Mouse (Mus musculus): ENCODE data around the gene 4930452B06Rik. TPM values are rescaled to one million over a fixed set of nuclear protein-coding genes. Genes with fewer than 3 reads are reported as not detected.
"Not testable (repeated sequence)": the region's sequence is repeated elsewhere in the genome, so short reads cannot be mapped to it uniquely, and the experiment has no call there.

The 4930452B06Rik gene
- polyA plus RNA-seq, 1 experiment from 2014 or later = 6.6 TPM

DNA sequence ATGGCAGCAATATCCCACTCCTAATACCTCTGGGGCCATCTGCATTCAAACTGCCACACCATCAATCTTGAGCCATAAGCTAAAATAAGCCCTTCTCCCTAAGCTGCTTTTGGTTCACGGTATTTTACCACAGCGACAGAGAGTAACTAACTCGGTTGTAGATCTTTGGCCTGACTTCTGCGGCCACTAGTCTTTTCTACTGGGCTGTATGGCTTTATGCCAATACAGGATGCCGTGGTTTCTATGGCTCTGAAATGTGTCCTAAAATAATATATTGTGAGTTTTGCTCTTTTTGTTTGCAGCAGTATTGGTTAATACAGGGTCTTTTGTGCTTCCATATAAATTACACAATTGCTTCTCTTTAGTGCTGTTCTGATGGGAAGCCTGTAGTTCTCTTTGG, 37.6 kb downstream of the 4930452B06Rik start:
- H3K36me3 ChIP-seq (replicated peaks; ENCODE audit: control insufficient read depth, insufficient read depth) = no peaks in the 10 kb centered on the region
- H3K4me2 ChIP-seq (replicated peaks) = no peak overlapping the region
- H3K27ac ChIP-seq = no peak overlapping the region
- H3K27me3 ChIP-seq (ENCODE audit: control insufficient read depth, insufficient read depth, low read length) = no peaks in the 10 kb centered on the region
- ATAC-seq (ENCODE audit: low FRiP score) (no peak), DNase-seq (ENCODE audit: low spot score) (no peak)
- 88% methylated on average over 5 of the region's 5 CpGs for WGBS
- no peaks in the 10 kb centered on the region for H3K4me1 ChIP-seq (replicated peaks; ENCODE audit: control insufficient read depth, insufficient read depth, low read length)
- H3K9me3 ChIP-seq (ENCODE audit: control insufficient read depth, low read length) = no peaks in the 10 kb centered on the region
- H3K9ac ChIP-seq = no peak overlapping the region
- no peak overlapping the region for H3K4me3 ChIP-seq (replicated peaks; ENCODE audit: low read length)

DNA sequence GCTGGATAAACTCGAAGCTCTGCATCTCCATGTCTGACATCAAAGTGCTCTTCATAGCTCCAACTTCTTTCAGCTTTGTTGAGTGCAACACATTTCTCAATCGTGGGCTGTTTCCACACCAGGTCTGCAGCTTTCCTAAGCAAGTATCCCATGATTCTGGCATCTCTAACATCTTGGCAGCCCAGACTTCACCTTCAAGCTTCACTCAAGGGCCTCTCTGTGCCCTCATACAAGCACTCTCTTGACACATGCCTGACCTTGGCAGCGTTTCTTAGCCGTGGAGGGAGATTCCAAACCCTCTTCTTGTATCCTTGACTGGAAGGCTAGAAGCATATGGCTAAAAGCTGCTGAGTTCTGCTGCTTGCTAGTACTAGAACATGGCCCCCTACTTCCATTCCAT, 38.6 kb downstream of the 4930452B06Rik start:
- Histone ChIP-seq H3K4me2 (replicated peaks) (no peak overlapping the region), H3K9me3 (ENCODE audit: control insufficient read depth, low read length) (no peaks in the 10 kb centered on the region), H3K9ac (no peak overlapping the region), H3K4me3 (replicated peaks; ENCODE audit: low read length) (no peak overlapping the region), H3K4me1 (replicated peaks; ENCODE audit: control insufficient read depth, insufficient read depth, low read length) (no peaks in the 10 kb centered on the region), H3K36me3 (replicated peaks; ENCODE audit: control insufficient read depth, insufficient read depth) (no peaks in the 10 kb centered on the region), H3K27ac (no peak overlapping the region), H3K27me3 (ENCODE audit: control insufficient read depth, insufficient read depth, low read length) (no peaks in the 10 kb centered on the region)
- 88% methylated on average over 4 of the region's 4 CpGs for WGBS
- DNase-seq (ENCODE audit: low spot score) (no peak), ATAC-seq (ENCODE audit: low FRiP score) (no peak)

DNA sequence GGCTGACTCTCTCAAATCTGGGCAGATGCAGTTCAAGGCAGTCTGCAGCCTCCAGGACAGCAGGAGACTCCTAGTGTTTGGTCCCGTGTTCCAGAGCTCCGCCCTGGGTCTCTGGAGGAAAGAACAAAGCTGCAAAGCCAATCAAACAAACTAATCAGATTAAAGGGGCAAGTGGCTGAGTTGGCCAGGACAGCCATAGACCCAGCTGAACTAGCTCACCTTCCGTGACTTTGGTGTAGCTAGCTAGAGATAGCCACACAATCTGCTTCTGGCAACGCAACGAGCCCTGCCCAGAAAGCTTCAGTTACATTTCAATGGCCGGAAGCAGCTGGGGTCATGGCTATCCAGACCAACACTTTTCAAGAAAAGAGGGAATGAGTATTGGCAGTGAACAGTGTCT, 44.9 kb downstream of the 4930452B06Rik start:
- Histone ChIP-seq H3K4me1 (replicated peaks; ENCODE audit: control insufficient read depth, insufficient read depth, low read length) (no peaks in the 10 kb centered on the region), H3K9ac (no peak overlapping the region), H3K9me3 (ENCODE audit: control insufficient read depth, low read length) (no peaks in the 10 kb centered on the region), H3K4me3 (replicated peaks; ENCODE audit: low read length) (no peak overlapping the region), H3K36me3 (replicated peaks; ENCODE audit: control insufficient read depth, insufficient read depth) (no peaks in the 10 kb centered on the region), H3K27ac (no peak overlapping the region), H3K27me3 (ENCODE audit: control insufficient read depth, insufficient read depth, low read length) (no peaks in the 10 kb centered on the region), H3K4me2 (replicated peaks) (no peak overlapping the region)
- WGBS = 48% methylated on average over 6 of the region's 6 CpGs
- no peak for DNase-seq (ENCODE audit: low spot score)
- ATAC-seq (ENCODE audit: low FRiP score) = no peak

- Histone ChIP-seq H3K27me3 (ENCODE audit: control insufficient read depth, insufficient read depth, low read length) (no peaks in the 10 kb centered on the region), H3K4me3 (replicated peaks; ENCODE audit: low read length) (no peak overlapping the region), H3K4me2 (replicated peaks) (no peak overlapping the region), H3K4me1 (replicated peaks; ENCODE audit: control insufficient read depth, insufficient read depth, low read length) (no peaks in the 10 kb centered on the region), H3K27ac (no peak overlapping the region), H3K9me3 (ENCODE audit: control insufficient read depth, low read length) (no peaks in the 10 kb centered on the region), H3K9ac (no peak overlapping the region), H3K36me3 (replicated peaks; ENCODE audit: control insufficient read depth, insufficient read depth) (no peaks in the 10 kb centered on the region)
- DNase-seq (ENCODE audit: low spot score) (no peak), ATAC-seq (ENCODE audit: low FRiP score) (no peak)
- 92% methylated on average over 5 of the region's 5 CpGs for WGBS
Observed at GRCm38 (mm10) chr14:8620580-8620979, 45.5 kb downstream of the 4930452B06Rik start.

- Histone ChIP-seq H3K27me3 (ENCODE audit: control insufficient read depth, insufficient read depth, low read length) (no peaks in the 10 kb centered on the region), H3K4me2 (replicated peaks) (no peak overlapping the region), H3K27ac (no peak overlapping the region), H3K4me1 (replicated peaks; ENCODE audit: control insufficient read depth, insufficient read depth, low read length) (no peaks in the 10 kb centered on the region), H3K9ac (no peak overlapping the region), H3K9me3 (ENCODE audit: control insufficient read depth, low read length) (no peaks in the 10 kb centered on the region), H3K4me3 (replicated peaks; ENCODE audit: low read length) (no peak overlapping the region), H3K36me3 (replicated peaks; ENCODE audit: control insufficient read depth, insufficient read depth) (no peaks in the 10 kb centered on the region)
- no peak for ATAC-seq (ENCODE audit: low FRiP score)
- 75% methylated on average over 7 of the region's 7 CpGs for WGBS
- no peak for DNase-seq (ENCODE audit: low spot score)
Observed at GRCm38 (mm10) chr14:8615636-8616035, 50.4 kb downstream of the 4930452B06Rik start.

DNA sequence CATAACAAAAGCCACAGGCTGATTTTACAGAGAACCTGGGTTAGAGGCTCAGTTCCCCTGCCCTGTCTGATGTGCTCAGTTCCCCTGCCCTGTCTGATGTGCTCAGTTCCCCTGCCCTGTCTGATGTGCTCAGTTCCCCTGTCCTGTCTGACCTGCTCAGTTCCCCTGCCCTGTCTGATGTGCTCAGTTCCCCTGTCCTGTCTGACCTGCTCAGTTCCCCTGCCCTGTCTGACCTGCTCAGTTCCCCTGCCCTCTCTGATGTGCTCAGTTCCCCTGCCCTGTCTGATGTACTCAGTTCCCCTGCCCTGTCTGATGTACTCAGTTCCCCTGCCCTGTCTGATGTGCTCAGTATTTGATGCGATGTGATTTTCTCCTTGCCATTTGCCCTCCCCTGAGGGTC, 51.6 kb downstream of the 4930452B06Rik start:
- not testable (repeated sequence) for H3K4me3 ChIP-seq (replicated peaks; ENCODE audit: low read length); H3K27me3 ChIP-seq (ENCODE audit: control insufficient read depth, insufficient read depth, low read length); H3K27ac ChIP-seq; DNase-seq (ENCODE audit: low spot score); H3K4me2 ChIP-seq (replicated peaks); ATAC-seq (ENCODE audit: low FRiP score); H3K9ac ChIP-seq; H3K9me3 ChIP-seq (ENCODE audit: control insufficient read depth, low read length); H3K36me3 ChIP-seq (replicated peaks; ENCODE audit: control insufficient read depth, insufficient read depth); H3K4me1 ChIP-seq (replicated peaks; ENCODE audit: control insufficient read depth, insufficient read depth, low read length)
- 79% methylated on average over 1 of the region's 1 CpGs for WGBS

DNA sequence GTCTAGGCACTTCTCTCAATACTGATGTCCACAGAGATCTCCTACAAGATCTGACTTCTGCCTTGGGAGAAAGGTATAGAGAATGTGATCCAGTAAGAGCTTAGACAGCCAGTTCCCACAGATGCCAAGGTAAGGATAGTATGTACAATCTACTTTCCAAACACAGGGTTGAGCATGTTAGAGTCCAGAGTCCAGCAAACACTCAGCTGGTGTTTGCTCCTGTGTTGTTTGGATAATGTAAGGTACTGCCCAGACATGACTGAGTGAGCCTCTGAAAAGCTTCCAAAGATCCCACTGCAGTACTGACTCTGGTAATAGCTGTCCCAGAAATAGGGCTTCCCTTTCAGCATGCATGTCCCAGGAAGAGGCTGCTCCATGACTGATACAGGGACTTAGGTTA, 54.0 kb downstream of the 4930452B06Rik start:
- Histone ChIP-seq H3K36me3 (replicated peaks; ENCODE audit: control insufficient read depth, insufficient read depth) (no peaks in the 10 kb centered on the region), H3K9ac (no peak overlapping the region), H3K4me1 (replicated peaks; ENCODE audit: control insufficient read depth, insufficient read depth, low read length) (no peaks in the 10 kb centered on the region), H3K27me3 (ENCODE audit: control insufficient read depth, insufficient read depth, low read length) (no peaks in the 10 kb centered on the region), H3K4me3 (replicated peaks; ENCODE audit: low read length) (no peak overlapping the region), H3K9me3 (ENCODE audit: control insufficient read depth, low read length) (no peaks in the 10 kb centered on the region), H3K4me2 (replicated peaks) (no peak overlapping the region), H3K27ac (no peak overlapping the region)
- DNase-seq (ENCODE audit: low spot score) (no peak), ATAC-seq (ENCODE audit: low FRiP score) (no peak)

DNA sequence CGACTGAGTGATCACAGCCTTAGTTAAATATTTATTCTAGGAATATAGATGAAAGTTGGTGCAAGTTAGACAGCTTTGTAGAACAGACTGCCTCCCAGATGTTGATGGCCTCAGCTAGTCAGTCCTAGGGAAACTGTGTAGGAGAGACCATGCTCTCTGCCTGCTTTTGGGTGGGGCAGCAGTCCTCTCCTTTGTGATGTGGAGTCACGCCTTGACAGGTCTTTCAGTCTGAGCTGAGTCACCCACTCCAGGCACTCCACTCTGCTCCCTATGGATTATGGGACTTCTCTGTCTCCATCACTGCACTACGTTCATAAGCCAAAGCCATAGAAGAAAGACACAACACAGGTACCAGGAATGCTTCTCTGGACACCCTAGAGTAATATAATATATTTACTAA, 55.9 kb downstream of the 4930452B06Rik start:
- Histone ChIP-seq H3K36me3 (replicated peaks; ENCODE audit: control insufficient read depth, insufficient read depth) (no peaks in the 10 kb centered on the region), H3K27ac (no peak overlapping the region), H3K4me3 (replicated peaks; ENCODE audit: low read length) (no peak overlapping the region), H3K4me2 (replicated peaks) (no peak overlapping the region), H3K9me3 (ENCODE audit: control insufficient read depth, low read length) (no peaks in the 10 kb centered on the region), H3K4me1 (replicated peaks; ENCODE audit: control insufficient read depth, insufficient read depth, low read length) (no peaks in the 10 kb centered on the region), H3K27me3 (ENCODE audit: control insufficient read depth, insufficient read depth, low read length) (no peaks in the 10 kb centered on the region), H3K9ac (no peak overlapping the region)
- WGBS = 77% methylated on average over 3 of the region's 3 CpGs
- ATAC-seq (ENCODE audit: low FRiP score) (no peak), DNase-seq (ENCODE audit: low spot score) (no peak)

- DNase-seq (ENCODE audit: low spot score) (peak; percentile 87), ATAC-seq (ENCODE audit: low FRiP score) (peak; percentile 80; the same call in 1 of the 2 replicates)
- 8% methylated on average over 3 of the region's 3 CpGs for WGBS
Observed at GRCm38 (mm10) chr14:8608559-8609171, 57.4 kb downstream of the 4930452B06Rik start.

GRCm38 (mm10) chr14:8604898-8605297, 61.1 kb downstream of the 4930452B06Rik start:
- no peak for DNase-seq (ENCODE audit: low spot score)
- ATAC-seq (ENCODE audit: low FRiP score) = no peak

More at GRCm38 (mm10) chr14:8608559-8609171, 57.4 kb downstream of the 4930452B06Rik start:
- Histone ChIP-seq H3K4me2 (replicated peaks) (no peak overlapping the region), H3K9me3 (ENCODE audit: control insufficient read depth, low read length) (no peaks in the 10 kb centered on the region), H3K4me3 (replicated peaks; ENCODE audit: low read length) (no peak overlapping the region), H3K27ac (peak overlapping the region; percentile 77), H3K36me3 (replicated peaks; ENCODE audit: control insufficient read depth, insufficient read depth) (no peaks in the 10 kb centered on the region), H3K9ac (no peak overlapping the region), H3K27me3 (ENCODE audit: control insufficient read depth, insufficient read depth, low read length) (no peaks in the 10 kb centered on the region), H3K4me1 (replicated peaks; ENCODE audit: control insufficient read depth, insufficient read depth, low read length) (no peaks in the 10 kb centered on the region)

More at GRCm38 (mm10) chr14:8604898-8605297, 61.1 kb downstream of the 4930452B06Rik start:
- no peaks in the 10 kb centered on the region for H3K36me3 ChIP-seq (replicated peaks; ENCODE audit: control insufficient read depth, insufficient read depth)
- no peak overlapping the region for H3K27ac ChIP-seq
- H3K4me1 ChIP-seq (replicated peaks; ENCODE audit: control insufficient read depth, insufficient read depth, low read length) = no peaks in the 10 kb centered on the region
- H3K27me3 ChIP-seq (ENCODE audit: control insufficient read depth, insufficient read depth, low read length) = no peaks in the 10 kb centered on the region
- no peak overlapping the region for H3K9ac ChIP-seq
- H3K9me3 ChIP-seq (ENCODE audit: control insufficient read depth, low read length) = no peaks in the 10 kb centered on the region
- no peak overlapping the region for H3K4me3 ChIP-seq (replicated peaks; ENCODE audit: low read length)
- 77% methylated on average over 2 of the region's 2 CpGs for WGBS
- no peak overlapping the region for H3K4me2 ChIP-seq (replicated peaks)

All from hindbrain, embryonic 14.5 days (tissue).